Mouse (Mus musculus): Measurements from ENCODE around the gene Sp7.
A peak's percentile ranks its signal among the peaks of the same experiment; 100 is the strongest.
"Not testable (repeated sequence)": the region's sequence is repeated elsewhere in the genome, so short reads cannot be mapped to it uniquely, and the experiment has no call there.

Sp7 gene

DNA sequence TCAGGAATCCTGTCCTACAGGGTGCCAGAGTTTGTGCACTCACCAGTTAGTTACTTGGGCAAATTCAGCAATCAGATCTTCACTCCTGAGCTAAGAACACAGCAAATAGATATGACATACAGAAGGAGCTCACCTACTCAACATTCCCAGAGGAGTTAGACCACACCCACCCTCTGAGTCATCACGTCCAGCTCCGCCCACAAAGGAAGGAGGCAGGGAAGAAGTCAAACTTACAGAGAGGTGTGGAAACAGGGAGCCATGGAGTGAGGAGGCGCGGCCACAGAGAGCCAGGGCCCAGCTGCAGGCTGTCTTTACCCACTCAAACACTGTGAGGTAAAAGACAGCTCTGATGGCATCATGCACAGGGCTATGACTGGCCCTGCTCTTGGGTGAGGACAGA, 20.5 kb downstream of the Sp7 start:
- no peak for DNase-seq (ENCODE audit: extremely low read depth, low read depth)

DNA sequence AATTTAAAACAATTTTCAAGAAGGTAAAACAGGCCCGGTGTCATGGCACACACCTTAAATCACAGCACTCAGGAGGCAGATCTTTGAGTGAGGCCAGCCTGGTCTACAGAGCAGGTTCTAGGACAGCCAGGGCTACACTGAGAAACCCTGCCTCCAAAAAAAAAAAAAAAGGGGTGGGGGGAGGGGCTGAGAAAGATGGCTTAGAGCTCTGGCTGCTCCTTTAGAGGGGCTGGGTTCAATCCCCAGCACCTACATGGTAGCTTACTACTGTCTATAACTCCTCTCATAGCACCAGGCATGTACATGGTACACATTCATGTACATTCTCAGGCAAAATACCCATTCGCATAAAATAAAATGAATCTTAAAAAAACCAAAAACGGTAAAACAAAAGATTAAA, 22.5 kb downstream of the Sp7 start:
- DNase-seq (ENCODE audit: extremely low read depth, low read depth) = no peak

DNA sequence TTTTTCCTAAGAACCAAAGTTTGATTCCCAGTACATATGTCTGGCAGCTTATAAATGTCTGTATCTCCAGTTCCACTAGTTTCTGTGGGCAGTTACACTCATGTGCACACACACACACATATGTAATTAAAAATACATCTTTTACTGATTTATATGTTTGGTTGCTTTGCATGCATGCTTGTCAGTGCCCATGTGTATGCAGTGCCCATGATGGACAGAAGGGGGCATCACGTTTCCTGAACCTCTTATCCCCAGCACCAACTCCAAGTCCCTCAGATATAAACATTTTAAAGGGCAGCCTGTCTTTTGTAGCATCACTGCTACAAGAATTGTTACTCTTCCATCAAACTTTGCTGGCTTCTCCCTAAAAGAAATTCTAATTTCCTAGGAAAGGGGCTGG, 25.4 kb downstream of the Sp7 start:
- DNase-seq (ENCODE audit: extremely low read depth, low read depth) = no peak

DNA sequence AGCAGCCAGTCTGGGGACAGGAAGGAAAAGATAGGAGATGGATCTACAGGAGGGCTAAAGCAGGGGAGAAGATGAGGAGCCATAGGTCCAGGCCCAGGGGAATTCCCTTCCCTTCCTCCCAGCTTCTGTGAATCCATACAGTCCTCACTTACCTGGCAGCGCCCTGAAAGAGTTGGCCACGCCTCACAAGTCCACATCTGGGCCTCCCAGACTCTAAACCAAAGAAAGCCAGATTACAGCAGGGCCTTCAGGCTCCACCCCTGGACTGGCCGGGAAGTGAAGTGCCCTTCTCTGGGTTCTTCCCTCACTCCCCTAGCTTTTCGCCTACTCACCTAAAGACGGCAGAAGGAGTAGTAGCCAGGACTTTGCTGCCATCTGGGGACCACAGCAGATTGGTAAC, 27.4 kb downstream of the Sp7 start:
- no peak for DNase-seq (ENCODE audit: extremely low read depth, low read depth)

DNA sequence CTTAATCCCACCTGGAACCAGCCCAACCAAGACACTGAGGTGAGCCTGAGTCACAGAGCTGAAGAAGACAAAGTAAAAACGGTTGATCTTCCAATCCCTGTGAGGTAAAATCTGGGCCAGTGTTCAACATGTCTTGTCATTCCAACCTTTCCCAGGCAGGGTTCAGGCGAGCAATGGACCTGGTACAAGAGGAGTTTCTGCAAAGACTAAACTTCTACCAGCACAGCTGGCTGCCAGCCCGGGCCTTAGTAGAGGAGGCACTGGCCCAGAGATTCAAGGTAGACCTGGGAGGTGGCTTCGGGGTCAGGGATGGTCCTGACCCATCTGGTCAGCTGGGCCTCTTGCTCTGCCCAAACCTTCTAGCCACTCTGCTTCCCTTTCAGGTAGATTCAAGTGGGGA, 30.0 kb downstream of the Sp7 start:
- DNase-seq (ENCODE audit: extremely low read depth, low read depth) = no peak

DNA sequence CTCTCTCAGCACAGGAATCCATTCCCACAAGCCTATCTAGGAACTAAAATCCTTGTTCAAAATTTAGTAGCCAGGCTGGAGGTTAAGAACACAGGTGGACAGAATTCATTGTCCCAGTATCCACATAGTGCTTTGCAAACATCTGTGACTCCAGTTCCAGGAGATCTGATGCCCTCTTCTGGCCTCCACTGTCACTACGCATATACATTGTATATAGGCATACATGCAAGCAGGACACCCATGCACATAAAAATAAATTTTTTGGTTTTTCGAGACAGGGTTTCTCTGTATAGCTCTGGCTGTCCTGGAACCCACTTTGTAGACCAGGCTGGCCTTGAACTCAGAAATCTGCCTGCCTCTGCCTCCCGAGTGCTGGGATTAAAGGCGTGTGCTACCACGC, 31.1 kb downstream of the Sp7 start:
- DNase-seq (ENCODE audit: extremely low read depth, low read depth) = not testable (repeated sequence)

DNA sequence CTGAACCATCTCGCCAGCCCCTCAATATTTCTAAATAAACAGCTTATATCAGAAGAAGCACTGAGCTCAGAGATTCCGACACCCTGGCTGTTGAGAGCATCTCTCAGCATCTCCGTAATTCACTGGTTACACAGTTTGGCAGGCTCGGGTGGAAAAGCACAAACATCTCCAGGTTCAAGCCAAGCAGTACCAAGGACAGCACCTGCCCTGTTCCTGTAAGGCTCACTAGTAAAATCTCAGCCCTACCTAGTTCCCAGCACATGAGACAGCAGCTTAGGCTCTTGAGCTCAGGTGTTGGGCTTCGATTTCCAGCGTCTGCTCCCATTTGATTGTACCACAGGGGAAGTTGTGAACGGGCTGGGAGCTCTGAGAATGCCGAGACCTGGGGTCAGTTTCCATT, 31.7 kb downstream of the Sp7 start:
- DNase-seq (ENCODE audit: extremely low read depth, low read depth) = no peak

DNA sequence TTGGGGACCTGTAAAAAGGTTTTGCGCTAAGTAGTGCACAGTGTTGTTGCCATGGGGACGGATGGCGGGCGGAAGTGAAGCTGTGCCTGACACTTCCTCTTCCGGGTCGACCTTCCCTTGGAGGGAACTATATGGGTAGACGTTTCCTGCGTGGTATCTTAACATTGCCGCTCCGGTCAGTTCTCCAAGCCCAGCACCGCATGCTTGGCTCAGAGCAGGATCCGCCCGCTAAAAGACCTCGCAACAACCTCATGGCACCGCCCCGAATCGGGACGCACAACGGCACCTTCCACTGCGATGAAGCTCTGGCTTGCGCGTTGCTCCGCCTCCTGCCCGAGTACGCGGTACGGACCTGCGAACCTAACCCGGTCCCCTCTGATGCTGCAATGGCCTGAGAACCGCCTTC, 35.4 kb downstream of the Sp7 start, which contains the start of gene Myg1:
Myg1 (plus strand) TSS at position 100 of the 406 bp plus-strand sequence.
- DNase-seq (ENCODE audit: extremely low read depth, low read depth) = peak; percentile 91

DNA sequence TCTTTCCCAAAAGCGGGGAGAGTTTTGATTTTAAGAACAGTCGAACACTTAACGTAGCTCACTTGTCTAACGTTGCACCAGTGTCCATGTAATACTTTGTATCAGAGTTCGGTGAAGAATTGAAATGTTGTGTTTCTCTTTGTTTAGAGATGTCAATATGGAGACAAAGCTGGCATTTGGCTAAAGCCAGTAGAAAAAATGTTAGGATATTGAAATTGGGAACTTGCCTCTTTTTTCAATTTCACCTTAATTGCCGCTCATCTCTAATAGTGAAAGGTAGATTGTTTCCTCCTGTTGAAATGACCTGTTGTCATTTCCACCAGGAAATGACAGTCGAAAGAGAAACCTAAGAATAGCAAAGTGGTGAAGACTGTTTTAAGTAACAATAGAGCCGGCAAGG, 40.1 kb downstream of the Sp7 start:
- DNase-seq (ENCODE audit: extremely low read depth, low read depth) = no peak

DNA sequence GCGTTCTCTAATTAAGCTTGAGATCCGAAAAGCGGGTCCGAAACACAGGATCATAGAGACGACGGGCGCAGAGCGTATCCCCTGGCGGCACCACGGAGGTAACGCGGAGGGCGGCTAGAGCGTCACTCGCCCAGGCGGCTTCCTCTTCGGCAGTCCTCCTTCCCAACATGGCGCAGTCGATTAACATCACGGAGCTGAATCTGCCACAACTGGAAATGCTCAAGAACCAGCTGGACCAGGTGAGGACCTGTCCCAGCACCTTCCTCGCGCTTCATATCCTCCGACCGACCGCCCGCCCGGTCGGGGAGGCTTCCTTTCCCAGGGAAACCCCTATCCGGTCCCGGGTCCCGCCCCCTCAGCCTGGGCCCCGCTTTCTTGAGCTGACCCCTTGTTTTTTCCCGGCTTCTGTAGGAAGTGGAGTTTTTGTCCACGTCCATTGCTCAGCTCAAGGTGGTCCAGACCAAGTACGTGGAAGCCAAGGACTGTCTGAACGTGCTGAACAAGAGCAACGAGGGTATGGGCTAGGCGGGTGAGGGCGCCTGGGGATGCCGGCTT, 40.9 kb downstream of the Sp7 start, which contains the start of gene Pfdn5:
Pfdn5 (plus strand) TSS at position 95 of the 555 bp plus-strand sequence.
- peak; percentile 86 for DNase-seq (ENCODE audit: extremely low read depth, low read depth)

DNA sequence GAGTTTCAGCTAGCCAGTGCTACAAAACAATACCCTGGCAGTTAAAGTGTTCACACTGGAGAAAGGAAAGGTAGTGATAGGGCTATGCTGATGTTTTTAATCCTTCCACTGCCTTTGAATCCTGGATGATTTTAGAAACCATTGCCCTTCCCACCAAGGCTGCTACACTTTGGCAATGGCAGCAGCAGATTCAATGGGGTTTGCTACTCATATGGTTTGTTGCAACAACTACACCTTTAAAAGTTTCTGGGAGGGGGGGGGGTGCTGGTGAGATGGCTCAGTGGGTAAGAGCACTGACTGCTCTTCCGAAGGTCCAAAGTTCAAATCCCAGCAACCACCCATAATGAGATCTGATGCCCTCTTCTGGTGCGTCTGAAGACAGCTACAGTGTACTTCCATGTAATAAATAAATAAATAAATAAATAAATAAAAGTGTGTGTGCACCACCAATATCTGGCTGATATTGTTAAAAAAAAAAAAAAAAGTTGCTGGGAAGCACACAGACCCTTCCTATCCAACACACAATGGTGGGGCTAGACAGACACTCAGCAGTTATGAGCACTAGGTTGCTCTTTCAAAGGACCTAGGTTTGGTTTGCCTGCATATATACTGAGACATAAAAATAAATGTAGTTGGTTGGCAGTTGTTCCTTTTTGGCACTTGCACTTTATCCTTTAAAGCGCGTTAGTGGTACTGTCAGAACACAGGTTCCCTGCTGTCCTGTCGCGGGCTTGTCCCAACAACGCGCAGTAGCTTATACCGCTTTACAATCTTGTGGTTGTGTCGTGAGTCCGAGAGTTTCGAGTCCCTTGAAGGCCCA, 42.1 kb downstream of the Sp7 start:
- peak; percentile 66 for DNase-seq (ENCODE audit: extremely low read depth, low read depth)

DNA sequence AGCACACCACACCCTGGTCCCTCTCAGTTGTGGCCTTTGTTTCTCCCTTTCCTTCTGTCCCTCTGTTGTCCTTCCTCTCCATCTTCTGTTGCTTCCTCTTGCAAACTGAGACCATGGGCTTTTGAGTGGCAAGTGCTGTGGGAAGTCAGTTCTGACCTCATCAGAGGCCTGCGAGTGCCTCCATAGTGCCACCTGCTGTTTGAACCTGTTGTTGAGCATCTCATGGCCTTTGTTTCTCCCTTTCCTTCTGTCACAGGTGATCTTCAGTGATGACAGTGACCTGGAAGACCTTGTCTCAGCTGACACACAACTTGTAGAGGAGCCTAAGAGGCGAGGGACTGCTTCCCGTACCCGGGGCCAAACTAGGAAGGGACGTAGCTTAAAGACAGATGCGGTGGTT, 50.7 kb downstream of the Sp7 start:
- DNase-seq (ENCODE audit: extremely low read depth, low read depth) = peak; percentile 54

DNA sequence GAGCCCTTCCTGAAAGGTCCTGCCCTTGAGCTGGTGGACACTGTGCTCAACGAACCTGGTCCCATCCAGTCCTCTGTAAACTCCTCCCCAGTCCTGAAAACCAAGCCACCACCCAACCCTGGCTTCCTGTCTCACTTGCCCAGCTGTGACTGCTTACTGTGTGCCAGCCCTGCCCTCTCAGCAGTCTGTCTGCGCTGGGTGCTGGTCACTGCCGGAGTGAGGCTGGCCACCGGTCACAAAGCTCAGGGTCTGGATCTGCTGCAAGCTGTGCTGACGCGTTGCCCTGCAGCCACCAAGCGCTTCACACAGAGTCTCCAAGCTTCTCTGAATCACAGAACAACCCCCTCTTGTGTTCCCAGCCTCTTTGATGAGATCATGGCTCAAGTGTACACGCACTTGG, 51.7 kb downstream of the Sp7 start:
- no peak for DNase-seq (ENCODE audit: extremely low read depth, low read depth)

DNA sequence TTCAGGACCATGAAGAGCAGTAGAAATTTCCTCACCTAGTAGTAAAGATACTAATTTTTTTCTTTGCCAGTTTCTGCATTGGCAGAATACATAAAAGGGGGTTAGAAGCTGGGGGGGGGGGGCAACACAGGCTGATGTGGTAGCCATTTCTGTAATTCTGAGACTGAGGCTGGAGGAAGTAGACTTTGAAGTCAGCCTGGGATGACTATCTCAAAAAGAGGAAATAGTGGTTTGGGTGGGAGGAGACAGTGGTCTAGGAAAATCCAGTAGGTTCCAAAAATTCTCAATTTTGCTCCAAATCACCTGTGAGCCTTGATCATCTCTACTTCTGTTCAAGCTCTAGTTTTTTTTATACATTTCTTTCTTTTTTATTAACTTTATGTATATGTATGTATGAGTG, 55.5 kb downstream of the Sp7 start:
- DNase-seq (ENCODE audit: extremely low read depth, low read depth) = peak; percentile 72

DNA sequence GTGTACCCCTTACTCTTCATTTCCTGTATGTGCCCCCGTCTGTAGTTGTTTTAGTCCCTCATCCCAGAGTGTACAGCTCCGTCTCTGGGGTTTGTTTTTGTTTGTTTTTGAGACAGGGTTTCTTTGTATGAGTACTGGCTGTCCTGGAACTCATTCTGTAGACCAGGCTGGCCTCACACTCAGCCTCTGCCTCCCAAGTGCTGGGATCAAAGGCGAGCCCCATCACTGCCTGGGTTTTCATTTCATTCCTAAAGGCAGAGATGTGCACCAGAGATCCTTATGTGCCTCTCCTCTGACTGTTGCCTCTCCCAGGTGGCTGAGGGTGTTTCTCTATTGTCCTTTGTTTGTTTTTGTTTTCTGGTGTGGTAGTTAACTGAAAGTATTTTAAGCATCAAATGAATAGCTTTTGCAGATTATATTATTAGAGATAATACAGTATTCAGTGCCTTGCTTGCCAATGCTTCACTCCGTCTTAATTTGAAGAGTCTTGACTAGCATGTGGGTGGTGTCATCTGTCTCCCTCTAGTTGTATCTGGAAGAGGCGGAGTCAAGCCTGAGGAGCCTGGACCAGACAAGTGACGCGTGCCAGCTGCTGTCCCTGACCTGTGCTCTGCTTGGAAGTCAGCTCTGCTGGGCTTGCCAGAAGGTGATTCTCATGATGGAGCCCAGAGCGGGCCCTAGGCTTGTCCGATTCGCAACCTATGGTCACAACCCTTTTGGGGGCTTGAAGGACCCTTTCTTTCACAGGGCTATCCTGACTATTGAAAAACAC, 56.7 kb downstream of the Sp7 start:
- no peak for DNase-seq (ENCODE audit: extremely low read depth, low read depth)

DNA sequence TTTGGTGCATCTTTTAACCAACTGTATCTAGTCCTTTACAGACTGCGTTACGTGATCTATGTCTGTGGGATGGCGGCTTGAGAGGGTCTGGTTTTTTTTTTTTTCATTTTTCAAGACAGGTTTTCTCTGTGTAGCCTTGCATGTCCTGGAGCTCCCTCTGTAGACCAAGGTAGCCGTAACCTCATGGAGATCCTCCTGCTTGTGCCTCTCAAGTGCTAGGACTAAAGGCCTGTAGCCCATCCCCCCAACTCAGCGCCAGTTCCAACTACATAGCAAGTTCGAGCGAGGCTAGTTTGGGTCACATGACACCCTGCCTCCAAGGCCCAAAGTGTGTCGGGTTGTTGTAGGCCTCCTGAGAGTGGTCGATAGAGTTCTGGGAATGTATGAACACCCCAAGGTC, 58.3 kb downstream of the Sp7 start:
- DNase-seq (ENCODE audit: extremely low read depth, low read depth) = no peak
